Mouse (Mus musculus) CH12.LX (cell line): ENCODE data around the gene Pank2.

Experiments
- E2F4 ChIP-seq: IDR thresholded peaks from 2 replicates; pipeline ENCODE4 v1.6.1; 2011; ENCODE audit warnings: low read depth, low read length, improper control_type of control experiment; ENCODE audit not compliant: insufficient replicate concordance
- EP300 ChIP-seq: IDR thresholded peaks from 2 replicates; pipeline ENCODE4 v1.6.1; 2011; ENCODE audit warnings: low read length, improper control_type of control experiment
- MAX ChIP-seq: IDR thresholded peaks from 2 replicates; pipeline ENCODE4 v1.6.1; 2011; ENCODE audit warnings: low read length, improper control_type of control experiment
- MAZ ChIP-seq: IDR thresholded peaks from 2 replicates; pipeline ENCODE4 v1.6.1; 2012; ENCODE audit warnings: low read depth, mild to moderate bottlenecking, inconsistent platforms, low read length, improper control_type of control experiment, moderate library complexity
- MXI1 ChIP-seq: IDR thresholded peaks from 2 replicates; pipeline ENCODE4 v1.6.1; 2011; ENCODE audit warnings: mild to moderate bottlenecking, low read depth, low read length, improper control_type of control experiment
- NRF1 ChIP-seq: IDR thresholded peaks from 2 replicates; pipeline ENCODE4 v1.6.1; 2014; ENCODE audit warnings: low read depth, mild to moderate bottlenecking, inconsistent platforms, low read length, improper control_type of control experiment, moderate library complexity
- POLR2A ChIP-seq: IDR thresholded peaks from 2 replicates; pipeline ENCODE4 v1.6.1; 2011; ENCODE audit warnings: low read depth, mild to moderate bottlenecking, improper control_type of control experiment, low read length
- POLR2AphosphoS2 ChIP-seq: IDR thresholded peaks from 2 replicates; pipeline ENCODE4 v1.6.1; 2011; ENCODE audit warnings: low read depth, low read length, improper control_type of control experiment
- RCOR1 ChIP-seq: conservative IDR thresholded peaks from 2 replicates; pipeline ENCODE4 v1.6.1; 2012; ENCODE audit warnings: low read depth, mild to moderate bottlenecking, inconsistent platforms, low read length, improper control_type of control experiment
- SIN3A ChIP-seq: IDR thresholded peaks from 2 replicates; pipeline ENCODE4 v1.6.1; 2012; ENCODE audit warnings: low read length, improper control_type of control experiment, inconsistent platforms
- USF1 ChIP-seq: IDR thresholded peaks from 2 replicates; pipeline ENCODE4 v1.6.1; 2014; ENCODE audit warnings: low read depth, mild to moderate bottlenecking, inconsistent platforms, low read length, improper control_type of control experiment

- no peak for TF ChIP-seq E2F4
- TF ChIP-seq POLR2A: no peak
- no peak for TF ChIP-seq RCOR1
- TF ChIP-seq MAX: no peak
- TF ChIP-seq POLR2AphosphoS2: no peak
- TF ChIP-seq USF1: no peak
- TF ChIP-seq MXI1: no peak
- TF ChIP-seq EP300: no peak
- no peak for TF ChIP-seq MAZ
- TF ChIP-seq SIN3A: no peak
- TF ChIP-seq NRF1: no peak
Observed at GRCm38 (mm10) chr2:131345556-131345955, 83.3 kb downstream of the Pank2 start.
